Mouse (Mus musculus): ENCODE measurements around the gene Prom1. TPM values are rescaled to one million over a fixed set of nuclear protein-coding genes. Genes with fewer than 3 reads are reported as not detected.

The Prom1 gene
- polyA plus RNA-seq, 1 experiment = not detected

DNA sequence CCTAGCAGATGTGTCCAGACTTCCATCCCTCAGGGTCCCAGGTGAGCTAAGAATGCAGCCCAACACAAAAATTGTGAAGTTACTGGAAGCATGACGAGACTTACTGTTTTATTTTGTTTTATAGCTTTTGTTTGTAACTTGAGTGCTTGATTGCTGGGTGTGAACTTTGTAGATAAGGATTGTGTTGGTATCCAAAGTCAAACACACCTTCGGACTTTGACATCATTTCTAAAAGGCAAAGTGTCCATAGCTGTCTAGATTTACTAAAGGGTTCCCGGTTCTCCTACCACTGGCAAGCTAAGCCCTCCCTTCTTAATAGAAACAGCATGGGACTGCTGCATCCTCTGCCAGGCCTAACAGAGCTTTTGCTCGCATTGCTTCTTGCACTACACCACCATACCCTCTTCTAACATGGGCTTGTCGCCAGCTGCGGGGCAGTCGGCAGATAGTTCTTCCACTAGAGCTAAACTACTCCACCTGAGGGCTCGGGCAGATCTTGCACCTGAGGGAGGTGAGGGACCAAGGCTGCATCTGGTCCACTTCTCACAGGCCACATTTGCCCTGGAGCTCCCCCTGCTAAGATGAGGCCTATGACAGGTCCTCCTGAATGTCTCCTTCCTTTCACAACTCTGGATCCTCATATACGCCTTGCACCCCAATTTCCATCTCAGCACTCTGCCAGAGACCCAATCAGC, 103.4 kb downstream of the Prom1 start:
- no peak for TF ChIP-seq GATA1 (IDR thresholded peaks at IDR 0.05; ENCODE audit: low read length)

DNA sequence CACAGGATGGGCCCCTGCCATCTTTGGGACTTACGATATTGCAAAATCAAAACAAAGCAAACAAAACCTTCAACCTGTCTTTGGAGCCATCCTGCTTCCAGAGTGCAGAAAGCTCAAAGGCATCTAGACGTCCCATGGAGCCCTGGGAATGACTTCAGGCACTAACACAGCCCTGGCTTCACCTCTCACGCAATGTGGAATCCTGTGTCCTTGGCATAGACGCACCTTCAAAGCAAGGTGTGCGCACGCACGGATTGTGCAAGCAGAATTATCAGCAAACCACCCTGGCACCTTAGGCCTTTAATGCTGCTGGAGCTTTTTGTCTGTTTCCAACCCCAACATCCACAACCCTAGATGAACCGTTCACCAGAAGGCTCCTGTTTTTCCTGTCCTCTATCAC, 104.2 kb downstream of the Prom1 start:
- TF ChIP-seq GATA1 (IDR thresholded peaks at IDR 0.05; ENCODE audit: low read length) = no peak

DNA sequence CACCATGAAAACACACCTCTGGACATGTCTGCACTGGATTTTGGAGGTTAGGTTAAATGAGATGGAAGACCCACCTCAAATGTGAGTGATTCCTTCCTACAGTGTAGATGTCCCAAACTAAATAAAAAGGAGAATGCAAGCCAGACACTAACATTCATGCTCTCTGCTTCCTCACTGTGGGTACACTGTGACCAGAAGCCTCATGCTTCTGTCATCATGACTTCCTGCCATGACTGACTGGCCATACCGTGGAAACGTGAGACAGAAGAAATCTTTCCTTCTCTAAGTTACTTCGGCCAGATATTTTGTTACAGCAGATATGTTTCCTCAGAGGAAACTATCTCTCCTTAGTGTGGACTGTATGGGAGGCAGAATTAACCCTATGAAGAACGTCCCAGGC, 105.7 kb downstream of the Prom1 start:
- no peak for TF ChIP-seq GATA1 (IDR thresholded peaks at IDR 0.05; ENCODE audit: low read length)

DNA sequence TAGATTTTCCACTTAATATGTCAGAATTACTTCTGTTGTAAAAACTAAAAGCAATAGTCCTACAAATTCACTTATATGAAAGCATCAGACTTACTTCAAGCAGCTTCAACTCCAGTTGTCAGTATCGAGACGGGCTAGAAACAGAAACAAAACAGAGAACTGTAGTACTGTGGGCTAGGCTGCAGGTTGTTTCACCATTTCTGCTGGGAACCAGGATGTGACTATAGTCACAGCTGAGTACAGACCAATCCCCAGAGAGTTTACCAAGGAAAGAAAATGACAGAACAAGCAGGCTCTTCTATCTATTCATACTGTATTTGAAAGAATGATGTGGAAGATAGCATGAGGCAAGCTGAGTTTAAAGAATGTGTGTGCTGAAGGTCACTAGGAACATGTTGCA, 106.9 kb downstream of the Prom1 start:
- no peak for TF ChIP-seq GATA1 (IDR thresholded peaks at IDR 0.05; ENCODE audit: low read length)

DNA sequence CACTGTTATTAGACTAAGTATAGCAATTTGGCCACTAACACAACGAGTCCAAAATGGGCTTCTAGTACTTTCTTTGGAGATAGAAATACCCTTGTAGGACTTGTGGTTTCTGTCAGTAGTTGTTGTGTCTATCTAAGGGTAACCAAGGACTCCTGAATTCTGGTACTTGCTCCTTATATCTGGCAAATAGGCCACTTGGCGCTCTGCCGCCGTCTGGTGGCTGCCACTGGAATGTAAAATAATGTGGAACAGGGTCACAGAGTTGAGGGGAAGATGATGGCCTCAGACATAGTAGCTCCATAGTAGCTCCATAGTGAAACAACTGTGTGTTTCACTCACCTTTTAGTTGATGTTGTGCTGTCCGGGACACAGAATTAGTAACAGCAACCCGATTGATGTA, 111.5 kb downstream of the Prom1 start:
- no peak for TF ChIP-seq GATA1 (IDR thresholded peaks at IDR 0.05; ENCODE audit: low read length)

DNA sequence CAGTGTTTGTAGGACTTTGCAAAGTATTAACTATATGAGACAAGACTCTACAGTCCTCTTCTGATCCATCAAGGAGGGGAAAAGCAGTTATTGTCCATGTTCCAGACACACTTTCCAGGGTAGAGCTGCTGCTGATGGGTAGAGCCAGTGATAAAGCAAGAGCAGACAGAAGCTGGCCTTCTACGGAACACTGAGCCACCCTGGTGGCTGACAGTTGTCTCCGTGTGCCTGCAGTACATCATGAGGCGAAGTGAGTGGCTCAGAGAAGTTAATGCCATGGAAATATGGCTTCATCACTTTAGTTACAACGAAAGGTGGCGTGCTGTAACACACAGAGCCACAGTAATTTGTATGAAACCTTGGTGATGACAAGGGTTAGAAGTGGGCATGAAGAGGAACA, 112.8 kb downstream of the Prom1 start:
- TF ChIP-seq GATA1 (IDR thresholded peaks at IDR 0.05; ENCODE audit: low read length) = no peak

DNA sequence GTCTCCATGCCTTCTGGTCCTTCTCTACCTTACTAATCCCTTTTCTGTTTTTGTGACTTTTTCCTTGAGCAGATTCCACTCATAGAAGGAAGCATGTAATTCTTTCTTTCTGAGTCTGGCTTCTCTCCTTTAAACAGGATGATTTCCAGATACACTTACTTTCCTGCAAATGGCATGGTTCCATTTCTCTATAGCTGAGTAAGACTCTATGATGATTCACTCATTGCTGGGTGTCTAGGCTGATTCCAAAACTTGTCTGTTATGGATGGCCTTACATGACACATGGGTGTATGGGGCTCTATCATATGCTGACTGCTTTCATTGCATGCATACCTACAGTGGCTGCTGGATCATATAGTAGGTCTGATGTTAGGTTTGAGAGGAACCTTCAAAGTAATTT, 115.6 kb downstream of the Prom1 start:
- TF ChIP-seq GATA1 (IDR thresholded peaks at IDR 0.05; ENCODE audit: low read length) = no peak

DNA sequence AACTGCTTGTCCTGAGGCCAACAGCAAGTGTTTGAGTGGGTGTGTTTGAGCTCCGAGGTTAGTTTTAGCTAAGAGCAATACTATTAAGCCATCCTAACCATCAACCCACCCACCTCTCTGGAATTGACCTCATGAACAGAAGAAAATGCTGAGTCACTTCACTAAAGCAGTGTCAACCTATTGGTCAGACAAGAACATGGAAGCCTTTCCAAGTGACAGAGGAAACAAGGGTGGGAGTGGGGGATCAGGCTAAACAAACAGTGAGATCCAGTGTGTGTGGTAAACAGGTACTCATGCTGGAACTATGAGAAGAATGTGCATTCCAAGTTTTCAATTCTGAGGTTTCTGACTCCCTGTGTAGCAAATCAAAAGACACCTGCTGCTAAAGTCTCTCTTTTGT, 118.9 kb downstream of the Prom1 start:
- no peak for TF ChIP-seq GATA1 (IDR thresholded peaks at IDR 0.05; ENCODE audit: low read length)

DNA sequence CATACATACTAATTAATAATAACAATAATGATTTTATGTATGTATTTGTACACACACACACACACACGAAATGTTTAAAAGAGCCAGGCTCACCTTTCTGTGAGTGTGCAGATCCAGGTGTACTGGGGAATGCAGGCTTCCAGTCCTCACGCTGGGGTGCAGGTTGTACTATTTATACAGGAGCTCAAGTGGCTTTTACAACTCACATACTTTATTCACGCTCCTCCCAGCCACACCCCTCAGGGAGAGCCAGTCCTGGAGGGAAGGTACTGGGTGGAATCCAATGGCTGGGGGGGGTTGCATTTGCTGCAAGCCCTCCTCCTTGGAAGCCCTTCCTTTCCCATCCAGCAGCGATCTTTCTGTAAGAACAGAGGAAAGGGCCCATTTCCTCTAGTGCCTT, 120.2 kb downstream of the Prom1 start, which contains the start of gene Fgfbp1:
TSS of gene Fgfbp1 (minus strand) at position 160 of the 400 bp plus-strand sequence.
- no peak for TF ChIP-seq GATA1 (IDR thresholded peaks at IDR 0.05; ENCODE audit: low read length)

DNA sequence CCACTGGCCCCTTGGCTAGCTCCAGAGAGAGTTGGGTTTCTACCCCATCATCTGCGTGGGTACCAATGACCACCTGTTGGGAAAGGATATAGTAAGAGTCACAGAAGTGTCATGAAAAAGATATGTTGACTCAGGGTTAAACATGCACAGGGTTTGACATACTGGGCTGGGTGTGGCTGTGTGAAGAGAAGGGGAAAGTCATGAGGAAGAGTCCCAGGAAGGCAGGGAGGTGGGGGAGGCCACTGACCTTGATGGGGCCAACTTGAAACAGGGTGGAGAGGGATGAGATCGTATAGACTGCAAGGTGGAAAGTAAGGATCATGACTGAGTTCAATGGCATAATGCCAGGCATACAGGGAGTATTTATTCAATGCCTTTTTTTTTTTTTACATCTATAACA, 121.4 kb downstream of the Prom1 start:
- no peak for TF ChIP-seq GATA1 (IDR thresholded peaks at IDR 0.05; ENCODE audit: low read length)

DNA sequence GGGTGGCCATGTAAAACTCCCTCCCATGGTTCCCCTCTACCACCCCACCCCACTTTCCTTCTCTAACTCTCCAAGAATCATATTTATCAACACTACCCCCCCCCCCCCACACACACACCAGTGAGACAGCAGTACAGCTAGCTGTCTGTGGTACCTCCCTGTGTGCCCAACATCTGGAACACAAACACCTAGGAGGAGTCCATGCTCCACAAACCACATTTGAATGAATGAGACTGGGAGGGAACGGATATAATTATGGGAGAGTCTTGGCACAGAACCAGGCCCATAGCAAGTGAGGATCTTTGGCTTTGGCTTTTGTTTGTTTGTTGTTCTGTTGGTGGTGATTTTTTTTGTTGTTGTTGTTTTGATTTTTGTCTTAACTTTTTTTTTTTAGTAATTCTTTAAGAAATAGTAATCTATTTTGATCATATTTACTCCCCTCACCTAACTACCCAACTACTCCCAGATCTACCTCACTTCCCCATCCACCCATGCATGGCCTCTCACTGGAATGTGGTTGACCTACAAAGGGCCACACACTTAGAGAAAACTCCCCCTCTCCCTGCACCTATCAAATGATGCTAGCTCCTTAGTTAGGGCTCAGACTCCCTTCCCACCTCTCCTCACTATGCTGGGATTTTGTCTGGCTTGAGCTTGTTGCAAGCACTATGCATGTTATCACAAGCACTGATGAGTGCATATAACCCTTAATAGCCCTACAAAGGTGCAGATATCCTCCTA, 124.8 kb downstream of the Prom1 start:
- no peak for TF ChIP-seq GATA1 (IDR thresholded peaks at IDR 0.05; ENCODE audit: low read length)

DNA sequence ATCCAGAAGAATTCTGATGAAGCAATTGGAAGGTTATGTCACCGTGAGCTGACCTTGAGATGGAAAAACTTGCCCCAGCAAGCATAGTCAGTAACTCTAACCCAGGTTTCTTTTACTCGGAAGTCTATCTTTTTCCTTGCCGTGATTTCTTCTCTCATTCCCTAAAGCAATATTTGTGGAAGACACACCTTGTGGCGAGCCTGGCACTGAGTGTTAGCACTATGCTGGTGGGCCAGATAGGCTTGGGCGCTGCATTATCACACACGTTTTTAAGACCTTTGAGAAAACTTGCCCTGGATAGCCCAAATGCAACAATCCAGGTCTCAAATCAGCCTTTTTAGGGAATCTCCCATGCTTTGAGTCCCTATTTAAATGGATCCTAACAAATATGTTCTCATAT, 127.7 kb downstream of the Prom1 start:
- no peak for TF ChIP-seq GATA1 (IDR thresholded peaks at IDR 0.05; ENCODE audit: low read length)

DNA sequence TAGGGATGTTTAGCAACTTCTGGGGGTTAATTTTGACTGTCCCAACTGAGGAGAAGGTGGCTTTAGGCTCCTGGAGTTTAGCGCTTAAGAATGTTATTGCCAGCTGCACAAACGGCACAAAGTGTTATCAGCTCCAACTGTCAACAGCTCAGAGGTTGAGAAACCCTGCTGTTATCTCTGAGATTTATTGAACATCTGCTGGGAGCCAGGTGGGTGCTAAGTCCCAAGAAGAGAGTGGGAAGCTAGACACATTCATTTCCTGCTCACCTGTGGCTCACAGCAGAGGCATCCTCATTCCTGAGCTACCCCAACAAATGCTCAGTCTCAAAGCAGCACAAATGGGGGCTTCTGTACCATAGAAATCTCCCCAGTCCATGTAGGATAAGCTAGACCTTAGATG, 130.7 kb downstream of the Prom1 start:
- no peak for TF ChIP-seq GATA1 (IDR thresholded peaks at IDR 0.05; ENCODE audit: low read length)

DNA sequence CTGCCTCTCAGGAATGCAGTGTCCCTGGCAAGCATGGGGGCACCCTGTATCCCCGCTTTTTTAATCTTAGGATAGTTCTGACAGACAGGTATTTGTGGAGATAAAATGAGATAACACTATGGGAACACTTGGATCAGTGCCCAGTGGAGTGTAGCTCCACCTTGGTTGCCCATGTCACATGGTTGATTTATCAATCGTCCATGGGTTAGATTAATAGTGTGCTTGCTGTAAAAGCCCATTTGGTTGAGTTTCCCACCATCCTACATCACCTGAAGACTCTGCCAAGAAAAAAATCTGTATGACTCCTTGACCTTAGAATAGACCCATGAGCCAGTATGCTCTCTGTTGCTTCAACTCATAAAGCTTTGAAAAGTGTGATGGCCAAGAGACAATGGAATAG, 131.3 kb downstream of the Prom1 start:
- no peak for TF ChIP-seq GATA1 (IDR thresholded peaks at IDR 0.05; ENCODE audit: low read length)

DNA sequence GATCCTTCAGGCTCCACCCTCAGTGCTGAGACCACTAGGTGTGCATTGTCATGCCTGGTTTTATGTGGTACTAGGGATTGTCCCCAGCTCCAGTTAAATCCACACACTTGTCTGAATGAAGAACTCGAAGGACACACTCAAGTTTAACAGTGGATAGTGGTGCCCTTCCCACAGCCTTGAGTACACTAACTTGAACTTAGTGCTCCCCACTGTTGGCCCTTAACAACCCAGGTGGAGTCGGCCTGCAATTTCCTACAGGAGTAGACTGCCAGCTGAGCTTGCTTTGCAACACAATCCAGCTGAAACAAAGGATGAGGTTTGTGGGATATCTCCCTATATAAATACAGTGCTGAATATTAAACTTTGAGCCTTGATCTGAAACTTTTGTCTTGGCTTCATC, 133.2 kb downstream of the Prom1 start:
- no peak for TF ChIP-seq GATA1 (IDR thresholded peaks at IDR 0.05; ENCODE audit: low read length)

DNA sequence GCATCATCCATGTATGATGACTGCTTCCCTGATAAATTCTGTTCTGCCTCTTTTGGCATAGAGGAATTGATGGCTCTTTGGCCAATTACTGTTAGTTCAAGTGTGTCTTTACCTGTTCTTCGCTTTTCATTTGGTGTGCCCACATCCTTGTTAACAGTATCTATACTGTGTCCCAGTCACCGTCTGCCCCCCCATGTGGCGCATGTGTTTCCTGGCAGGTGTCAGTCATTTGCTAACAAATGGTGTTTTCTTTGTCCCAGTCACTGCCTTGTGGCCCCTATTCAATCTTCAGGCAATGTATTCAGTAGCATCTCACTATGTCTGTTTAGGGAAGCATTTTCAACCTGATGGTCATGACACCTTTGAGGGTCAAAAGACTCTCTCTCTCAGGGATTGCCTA, 140.8 kb downstream of the Prom1 start:
- no peak for TF ChIP-seq GATA1 (IDR thresholded peaks at IDR 0.05; ENCODE audit: low read length)

DNA sequence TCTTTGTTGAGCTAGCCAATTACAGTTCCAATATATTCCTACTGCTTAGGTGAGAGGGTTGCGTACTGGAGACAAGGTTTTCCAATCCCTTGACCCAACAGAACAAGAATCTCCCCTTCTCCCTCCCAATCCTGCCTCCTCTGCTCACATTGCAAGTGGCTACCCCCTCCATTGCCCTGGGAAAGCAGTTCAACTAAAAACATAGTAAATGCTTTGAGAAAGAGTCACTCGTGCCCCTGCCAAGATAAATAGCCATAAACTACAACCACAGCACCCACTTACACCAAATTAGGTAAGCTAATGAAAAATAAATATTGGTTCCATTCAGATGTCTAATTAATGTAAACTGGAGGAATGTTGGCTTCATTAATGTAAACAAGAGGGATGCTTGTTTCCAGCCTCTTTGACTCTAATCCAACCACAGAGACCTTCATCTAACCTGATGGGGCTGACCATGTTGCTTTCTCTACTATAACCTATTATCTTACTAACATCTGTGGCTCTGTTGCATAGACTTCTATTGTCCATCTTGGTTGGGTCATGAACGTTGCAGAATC, 141.9 kb downstream of the Prom1 start:
- no peak for TF ChIP-seq GATA1 (IDR thresholded peaks at IDR 0.05; ENCODE audit: low read length)
